24 mouse cellular contexts compared by ENCODE assay signal in the genomic region with DNA sequence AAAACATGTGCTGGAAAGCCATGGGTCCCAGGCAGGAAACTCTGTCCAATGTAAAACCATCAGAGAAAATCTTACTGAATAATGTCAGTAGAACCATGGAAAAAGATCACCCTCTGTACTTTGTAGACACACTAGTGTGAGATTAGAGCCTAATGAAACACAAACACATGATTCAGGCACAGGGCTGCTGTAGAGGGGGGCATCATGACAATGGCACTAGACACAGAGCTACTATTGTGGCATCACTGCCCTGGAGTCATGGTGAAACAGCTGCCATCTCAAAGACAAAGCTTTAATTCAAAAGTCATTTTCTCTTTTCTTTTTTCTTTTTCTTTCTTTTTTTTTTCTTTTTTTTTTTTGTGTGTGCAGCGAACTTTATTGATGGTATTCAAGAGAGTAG.
DNase-seq lines count a peak whose midpoint lies in the region; ATAC-seq and TF ChIP-seq lines count a peak whose summit lies in the region.
"Had no signal": no experiment of that assay in that cellular context is flagged by ENCODE, and none has a peak within 500 bp of the region (broad histone marks: within the 10 kb centered on the region; RNA-seq: fewer than 3 reads in every experiment).

No protein-coding gene starts in this region.

- no peak for DNase-seq in cerebellum, postnatal 25 days
- no peak for DNase-seq in layer of hippocampus, adult 2 months (ENCODE audit: low spot score in 2 of 2)
- DNase-seq in layer of hippocampus, adult 18-20 months (ENCODE audit: low spot score in 2 of 2), result no peak
- peak; percentile 87 for DNase-seq in brain, adult 2 months (ENCODE audit: low read depth, low spot score)
- no peak for DNase-seq in lung, adult 18-20 months
- DNase-seq: adrenal gland, adult 8-10 months; adrenal gland, postnatal 25 days; cerebellum, adult 11-12 months; cerebellum, adult 8-10 months; cerebellum, postnatal 10 days; gastrocnemius, postnatal 36 days; heart, adult 2 months; heart, postnatal 14 days; heart, postnatal 4 days had no signal

- no peak for TF ChIP-seq CTCF in layer of hippocampus, adult 2 months (conservative IDR thresholded peaks at IDR 0.05)

- peak; percentile 49; the same call in 1 of the 2 replicates for ATAC-seq in cerebellum, adult (ENCODE audit: insufficient number of reproducible peaks, low FRiP score, low TSS enrichment)
- ATAC-seq: activated CD4-positive, CD25-positive, alpha-beta regulatory T cell, adult 4 months; forebrain, embryonic 13.5 days; forebrain, embryonic 16.5 days; hindbrain, postnatal 0 days; inflammation-experienced regulatory T-cells, adult 6 months had no signal

- no peak overlapping the region for H3K4me3 ChIP-seq in layer of hippocampus, adult 2 months
- H3K4me3 ChIP-seq: forebrain, embryonic 10.5 days; forebrain, embryonic 13.5 days; heart, adult 2 months; heart, embryonic 10.5 days; heart, embryonic 13.5 days had no signal

- peak overlapping the region; percentile 10; the same call in 1 of the 2 replicates for H3K27ac ChIP-seq in layer of hippocampus, adult 2 months
- H3K27ac ChIP-seq: forebrain, embryonic 10.5 days; forebrain, embryonic 13.5 days; heart, adult 2 months; heart, embryonic 10.5 days; heart, embryonic 13.5 days; hindbrain, embryonic 14.5 days; hindbrain, postnatal 0 days had no signal
